Mouse (Mus musculus) lung, adult 2 months (tissue): ENCODE measurements around the gene Rabgef1.

Experiments
- CTCF ChIP-seq: fragments of 200-500 bp; IDR thresholded peaks from 2 replicates; pipeline ENCODE4 v1.5.1; 2011; ENCODE audit warnings: mild to moderate bottlenecking, low read length, control low read depth; ENCODE audit not compliant: insufficient read depth
- POLR2A ChIP-seq: fragments of 200-500 bp; IDR thresholded peaks from 2 replicates; pipeline ENCODE4 v1.6.1; 2011; ENCODE audit warnings: low read depth, mild to moderate bottlenecking, control low read depth, low read length, borderline replicate concordance; ENCODE audit errors: extremely low read depth

- TF ChIP-seq CTCF (no peak), POLR2A (no peak)
Observed at GRCm38 (mm10) chr5:130170666-130171422, 754 bp upstream of the Rabgef1 start.
